Mouse (Mus musculus): ENCODE data around the gene Dock6. TPM values are rescaled to one million over a fixed set of nuclear protein-coding genes. Genes with fewer than 3 reads are reported as not detected.
"Not testable (repeated sequence)": the region's sequence is repeated elsewhere in the genome, so short reads cannot be mapped to it uniquely, and the experiment has no call there.

Gene Dock6
- polyA plus RNA-seq, 1 experiment, result 12.1 TPM

DNA sequence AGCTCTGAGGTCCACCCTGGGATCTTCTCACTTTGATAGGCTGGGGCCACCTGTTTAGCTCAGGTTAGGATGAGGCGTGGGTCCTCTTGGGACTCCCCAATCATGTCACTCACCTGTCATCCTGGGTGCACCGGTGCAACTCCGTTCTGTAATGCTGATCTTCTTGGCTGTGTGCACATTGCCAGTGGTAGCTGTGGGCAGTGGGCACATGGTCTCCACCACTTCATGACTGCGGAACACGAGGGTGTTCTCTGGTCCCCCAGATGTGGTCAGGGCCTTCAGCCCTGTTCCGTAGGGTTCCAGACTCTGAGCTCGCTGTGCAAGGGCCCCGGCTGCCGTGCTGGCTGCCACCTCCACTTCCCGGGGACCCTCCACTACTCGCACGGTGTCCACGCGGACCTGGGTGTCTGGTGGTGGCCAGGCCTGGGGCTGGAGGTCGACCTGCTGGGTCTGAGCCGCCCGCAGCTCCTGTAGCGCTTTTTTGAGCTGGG is 58.0 kb downstream of the Dock6 start:
- peaks cover 47% of the 10 kb centered on the region for H3K36me3 ChIP-seq (ENCODE audit: control insufficient read depth, insufficient read depth)
- TF ChIP-seq MYOG (IDR thresholded peaks at IDR 0.05; ENCODE audit: control insufficient read depth, extremely low read depth, insufficient read length), result no peak
- TF ChIP-seq MYOD1 (IDR thresholded peaks at IDR 0.05; ENCODE audit: control insufficient read depth, insufficient read length, low read depth), result no peak
- TF ChIP-seq CEBPB (IDR thresholded peaks at IDR 0.05; ENCODE audit: low read depth), result no peak
- TF ChIP-seq FOSL1 (IDR thresholded peaks at IDR 0.05; ENCODE audit: insufficient read depth, low read length, poor library complexity, severe bottlenecking), result no peak
- no peak for TF ChIP-seq MAX (IDR thresholded peaks at IDR 0.05)
- TF ChIP-seq CTCF (IDR thresholded peaks at IDR 0.05; ENCODE audit: control insufficient read depth, insufficient read depth, insufficient read length), result no peak
- TF ChIP-seq USF1 (IDR thresholded peaks at IDR 0.05; ENCODE audit: low read depth), result no peak
- H3K4me3 ChIP-seq (ENCODE audit: insufficient read depth, poor library complexity, severe bottlenecking), result no peak overlapping the region
- H3ac ChIP-seq (ENCODE audit: control insufficient read depth, insufficient read length, low read depth), result no peak overlapping the region
- H3K79me2 ChIP-seq (ENCODE audit: control insufficient read depth, insufficient read depth), result peaks cover 86% of the 10 kb centered on the region
- no peaks in the 10 kb centered on the region for H3K27me3 ChIP-seq (ENCODE audit: control insufficient read depth, insufficient read depth, insufficient read length)
- H3K79me3 ChIP-seq (ENCODE audit: low read depth), result peaks cover 43% of the 10 kb centered on the region

DNA sequence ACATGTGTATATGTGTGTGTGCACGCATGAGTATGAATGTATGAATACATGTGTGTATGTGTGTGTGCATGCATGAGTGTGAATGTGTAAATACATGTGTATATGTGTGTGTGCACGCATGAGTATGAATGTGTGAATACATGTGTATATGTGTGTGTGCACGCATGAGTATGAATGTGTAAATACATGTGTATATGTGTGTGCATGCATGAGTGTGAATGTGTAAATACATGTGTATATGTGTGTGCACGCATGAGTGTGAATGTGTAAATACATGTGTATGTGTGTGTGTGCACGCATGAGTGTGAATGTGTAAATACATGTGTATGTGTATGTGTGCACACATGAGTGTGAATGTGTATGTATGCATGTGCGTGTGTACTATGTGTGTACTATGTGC is 58.9 kb downstream of the Dock6 start:
- Histone ChIP-seq H3K79me2 (ENCODE audit: control insufficient read depth, insufficient read depth) (peaks cover 95% of the 10 kb centered on the region), H3K36me3 (ENCODE audit: control insufficient read depth, insufficient read depth) (peaks cover 47% of the 10 kb centered on the region), H3K79me3 (ENCODE audit: low read depth) (peaks cover 51% of the 10 kb centered on the region)
- not testable (repeated sequence) for H3ac ChIP-seq (ENCODE audit: control insufficient read depth, insufficient read length, low read depth); H3K27me3 ChIP-seq (ENCODE audit: control insufficient read depth, insufficient read depth, insufficient read length); H3K4me3 ChIP-seq (ENCODE audit: insufficient read depth, poor library complexity, severe bottlenecking)

- H3K4me3 ChIP-seq (ENCODE audit: insufficient read depth, poor library complexity, severe bottlenecking), result no peak overlapping the region
- TF ChIP-seq MYOD1 (IDR thresholded peaks at IDR 0.05; ENCODE audit: control insufficient read depth, insufficient read length, low read depth) (peak; percentile 97), MAX (IDR thresholded peaks at IDR 0.05) (peak; percentile 12), CEBPB (IDR thresholded peaks at IDR 0.05; ENCODE audit: low read depth) (no peak), USF1 (IDR thresholded peaks at IDR 0.05; ENCODE audit: low read depth) (no peak)
- no peak overlapping the region for H3ac ChIP-seq (ENCODE audit: control insufficient read depth, insufficient read length, low read depth)
- H3K79me3 ChIP-seq (ENCODE audit: low read depth), result peaks cover 52% of the 10 kb centered on the region
- H3K79me2 ChIP-seq (ENCODE audit: control insufficient read depth, insufficient read depth), result peaks cover 97% of the 10 kb centered on the region
- peaks cover 51% of the 10 kb centered on the region for H3K36me3 ChIP-seq (ENCODE audit: control insufficient read depth, insufficient read depth)
- H3K27me3 ChIP-seq (ENCODE audit: control insufficient read depth, insufficient read depth, insufficient read length), result no peaks in the 10 kb centered on the region
These were observed 59.8 kb downstream of the Dock6 start for GRCm38 (mm10) chr9:21792644-21793043.

GRCm38 (mm10) chr9:21791861-21792260 is 60.6 kb downstream of the Dock6 start:
- Histone ChIP-seq H3K4me3 (ENCODE audit: insufficient read depth, poor library complexity, severe bottlenecking) (no peak overlapping the region), H3K36me3 (ENCODE audit: control insufficient read depth, insufficient read depth) (peaks cover 53% of the 10 kb centered on the region), H3K79me2 (ENCODE audit: control insufficient read depth, insufficient read depth) (peaks cover 96% of the 10 kb centered on the region), H3K79me3 (ENCODE audit: low read depth) (peaks cover 45% of the 10 kb centered on the region), H3K27me3 (ENCODE audit: control insufficient read depth, insufficient read depth, insufficient read length) (no peaks in the 10 kb centered on the region), H3ac (ENCODE audit: control insufficient read depth, insufficient read length, low read depth) (no peak overlapping the region)
- TF ChIP-seq MYOG (IDR thresholded peaks at IDR 0.05; ENCODE audit: control insufficient read depth, extremely low read depth, insufficient read length), result no peak
- peak; percentile 7 for TF ChIP-seq MAX (IDR thresholded peaks at IDR 0.05)

DNA sequence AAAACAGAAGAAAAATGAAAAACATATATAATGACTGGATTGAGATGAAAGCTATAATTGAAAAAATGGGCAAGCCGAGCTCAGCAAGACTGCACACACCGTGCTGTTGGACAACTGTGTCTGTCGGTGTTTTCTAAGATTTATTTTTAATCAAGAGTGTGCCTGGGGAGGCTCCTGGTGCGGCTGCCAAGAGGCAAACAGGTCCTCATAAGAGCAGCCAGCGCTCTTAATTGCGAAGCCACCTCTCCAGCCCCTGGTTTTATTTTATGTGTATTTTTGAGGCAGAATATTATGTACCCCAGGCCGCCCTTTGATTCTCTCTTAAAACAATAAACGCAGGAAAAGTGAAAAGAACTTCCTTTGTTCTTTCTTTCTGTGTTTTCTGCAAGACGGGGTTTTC is 64.2 kb downstream of the Dock6 start:
- Histone ChIP-seq H3K4me3 (ENCODE audit: insufficient read depth, poor library complexity, severe bottlenecking) (no peak overlapping the region), H3K27me3 (ENCODE audit: control insufficient read depth, insufficient read depth, insufficient read length) (no peaks in the 10 kb centered on the region), H3K36me3 (ENCODE audit: control insufficient read depth, insufficient read depth) (peaks cover 54% of the 10 kb centered on the region), H3K79me2 (ENCODE audit: control insufficient read depth, insufficient read depth) (peaks cover 89% of the 10 kb centered on the region), H3K79me3 (ENCODE audit: low read depth) (peaks cover 45% of the 10 kb centered on the region), H3ac (ENCODE audit: control insufficient read depth, insufficient read length, low read depth) (no peak overlapping the region)
- no peak for TF ChIP-seq CTCF (IDR thresholded peaks at IDR 0.05; ENCODE audit: control insufficient read depth, insufficient read depth, insufficient read length)

GRCm38 (mm10) chr9:21787654-21788053 is 64.8 kb downstream of the Dock6 start:
- Histone ChIP-seq H3K79me2 (ENCODE audit: control insufficient read depth, insufficient read depth) (peaks cover 83% of the 10 kb centered on the region), H3K4me3 (ENCODE audit: insufficient read depth, poor library complexity, severe bottlenecking) (no peak overlapping the region), H3K36me3 (ENCODE audit: control insufficient read depth, insufficient read depth) (peaks cover 52% of the 10 kb centered on the region), H3K27me3 (ENCODE audit: control insufficient read depth, insufficient read depth, insufficient read length) (no peaks in the 10 kb centered on the region), H3K79me3 (ENCODE audit: low read depth) (peaks cover 45% of the 10 kb centered on the region), H3ac (ENCODE audit: control insufficient read depth, insufficient read length, low read depth) (no peak overlapping the region)
- TF ChIP-seq CEBPB (IDR thresholded peaks at IDR 0.05; ENCODE audit: low read depth), result no peak
- TF ChIP-seq CTCF (IDR thresholded peaks at IDR 0.05; ENCODE audit: control insufficient read depth, insufficient read depth, insufficient read length), result no peak
- no peak for TF ChIP-seq USF1 (IDR thresholded peaks at IDR 0.05; ENCODE audit: low read depth)
- TF ChIP-seq MAX (IDR thresholded peaks at IDR 0.05), result no peak
- no peak for TF ChIP-seq MYOD1 (IDR thresholded peaks at IDR 0.05; ENCODE audit: control insufficient read depth, insufficient read length, low read depth)
- TF ChIP-seq FOSL1 (IDR thresholded peaks at IDR 0.05; ENCODE audit: insufficient read depth, low read length, poor library complexity, severe bottlenecking), result no peak
- no peak for TF ChIP-seq MYOG (IDR thresholded peaks at IDR 0.05; ENCODE audit: control insufficient read depth, extremely low read depth, insufficient read length)

GRCm38 (mm10) chr9:21786906-21787305 is 65.5 kb downstream of the Dock6 start:
- Histone ChIP-seq H3K4me3 (ENCODE audit: insufficient read depth, poor library complexity, severe bottlenecking) (no peak overlapping the region), H3K27me3 (ENCODE audit: control insufficient read depth, insufficient read depth, insufficient read length) (no peaks in the 10 kb centered on the region), H3ac (ENCODE audit: control insufficient read depth, insufficient read length, low read depth) (no peak overlapping the region), H3K79me3 (ENCODE audit: low read depth) (peaks cover 47% of the 10 kb centered on the region), H3K79me2 (ENCODE audit: control insufficient read depth, insufficient read depth) (peaks cover 77% of the 10 kb centered on the region), H3K36me3 (ENCODE audit: control insufficient read depth, insufficient read depth) (peaks cover 49% of the 10 kb centered on the region)
- TF ChIP-seq CTCF (IDR thresholded peaks at IDR 0.05; ENCODE audit: control insufficient read depth, insufficient read depth, insufficient read length) (peak; percentile 65), MAX (IDR thresholded peaks at IDR 0.05) (no peak), MYOG (IDR thresholded peaks at IDR 0.05; ENCODE audit: control insufficient read depth, extremely low read depth, insufficient read length) (no peak)

DNA sequence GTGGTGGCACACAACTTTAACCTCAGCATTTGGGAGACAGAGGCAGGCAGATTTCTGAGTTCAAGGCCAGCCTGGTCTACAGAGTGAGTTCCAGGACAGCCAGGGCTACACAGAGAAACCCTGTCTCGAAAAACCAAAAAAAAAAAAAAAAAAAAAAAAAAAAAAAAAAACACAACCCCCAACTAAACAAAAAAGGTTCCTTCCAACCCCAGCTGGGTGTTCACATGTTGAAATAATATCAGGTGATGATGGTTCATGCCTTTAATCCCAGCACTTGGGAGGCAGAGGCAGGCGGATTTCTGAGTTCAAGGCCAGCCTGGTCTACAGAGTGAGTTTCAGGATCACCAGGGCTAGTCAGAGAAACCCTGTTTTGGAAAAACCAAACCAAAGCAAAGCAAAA is 66.1 kb downstream of the Dock6 start:
- Histone ChIP-seq H3K79me2 (ENCODE audit: control insufficient read depth, insufficient read depth) (peaks cover 78% of the 10 kb centered on the region), H3K79me3 (ENCODE audit: low read depth) (peaks cover 47% of the 10 kb centered on the region), H3K36me3 (ENCODE audit: control insufficient read depth, insufficient read depth) (peaks cover 45% of the 10 kb centered on the region)
- not testable (repeated sequence) for H3ac ChIP-seq (ENCODE audit: control insufficient read depth, insufficient read length, low read depth); H3K27me3 ChIP-seq (ENCODE audit: control insufficient read depth, insufficient read depth, insufficient read length); H3K4me3 ChIP-seq (ENCODE audit: insufficient read depth, poor library complexity, severe bottlenecking)
